Mouse (Mus musculus) spleen, adult 12 weeks (tissue): Measurements from ENCODE around the gene Kcnh1.

Source experiments
- DNase-seq: peaks from one replicate; pipeline ENCODE4 v3.0.0; 2022; ENCODE audit warnings: low spot score

The Kcnh1 gene

GRCm38 (mm10) chr1:192268878-192269277 is 78.3 kb downstream of the Kcnh1 start:
- DNase-seq, result no peak

GRCm38 (mm10) chr1:192269911-192270310 is 79.3 kb downstream of the Kcnh1 start:
- DNase-seq, result no peak

- no peak for DNase-seq
These were observed 87.3 kb downstream of the Kcnh1 start for GRCm38 (mm10) chr1:192277801-192278385.

GRCm38 (mm10) chr1:192284340-192284739 is 93.8 kb downstream of the Kcnh1 start:
- no peak for DNase-seq

GRCm38 (mm10) chr1:192284950-192285349 is 94.4 kb downstream of the Kcnh1 start:
- DNase-seq, result no peak

GRCm38 (mm10) chr1:192288456-192288855 is 97.9 kb downstream of the Kcnh1 start:
- DNase-seq, result no peak

GRCm38 (mm10) chr1:192291286-192291685 is 100.7 kb downstream of the Kcnh1 start:
- no peak for DNase-seq

GRCm38 (mm10) chr1:192293391-192293790 is 102.8 kb downstream of the Kcnh1 start:
- DNase-seq, result no peak

- DNase-seq, result no peak
These were observed 103.3 kb downstream of the Kcnh1 start for GRCm38 (mm10) chr1:192293921-192294320.

GRCm38 (mm10) chr1:192295243-192295860 is 104.8 kb downstream of the Kcnh1 start:
- no peak for DNase-seq

GRCm38 (mm10) chr1:192295902-192296301 is 105.3 kb downstream of the Kcnh1 start:
- no peak for DNase-seq

GRCm38 (mm10) chr1:192297481-192298128 is 107.0 kb downstream of the Kcnh1 start:
- DNase-seq, result no peak

- DNase-seq, result no peak
These were observed 109.8 kb downstream of the Kcnh1 start for GRCm38 (mm10) chr1:192300417-192300816.

- DNase-seq, result no peak
These were observed 113.0 kb downstream of the Kcnh1 start for GRCm38 (mm10) chr1:192303615-192304014.

GRCm38 (mm10) chr1:192305155-192305554 is 114.6 kb downstream of the Kcnh1 start:
- no peak for DNase-seq

GRCm38 (mm10) chr1:192307055-192307454 is 116.5 kb downstream of the Kcnh1 start:
- no peak for DNase-seq

GRCm38 (mm10) chr1:192311298-192311697 is 120.7 kb downstream of the Kcnh1 start:
- DNase-seq, result no peak

GRCm38 (mm10) chr1:192311851-192312438 is 121.4 kb downstream of the Kcnh1 start:
- DNase-seq, result no peak

- DNase-seq, result no peak
These were observed 121.9 kb downstream of the Kcnh1 start for GRCm38 (mm10) chr1:192312446-192312845.

- no peak for DNase-seq
These were observed 122.4 kb downstream of the Kcnh1 start for GRCm38 (mm10) chr1:192312998-192313397.

GRCm38 (mm10) chr1:192313571-192313972 is 123.0 kb downstream of the Kcnh1 start:
- DNase-seq, result no peak

GRCm38 (mm10) chr1:192314044-192314443 is 123.5 kb downstream of the Kcnh1 start:
- DNase-seq, result no peak
